In genomic region chr8:109155489-109155888, GRCm38 (mm10) we compare ENCODE assay signal across 8 mouse cellular contexts.
DNase-seq lines count a peak whose midpoint lies in the region.

No protein-coding gene starts in this region.

- H3K4me1 ChIP-seq in forebrain, embryonic 10.5 days, result no peaks in the 10 kb centered on the region

- peaks cover 13% of the 10 kb centered on the region; the same call in 1 of the 2 replicates for H3K9me3 ChIP-seq in forebrain, embryonic 10.5 days

- intact Hi-C loops in heart, postnatal 25 days (cut with DNase I), result no loop called here

- no peaks in the 10 kb centered on the region for H3K27me3 ChIP-seq in forebrain, embryonic 10.5 days (ENCODE audit: poor library complexity, severe bottlenecking)

- H3K36me3 ChIP-seq in forebrain, embryonic 10.5 days (replicated peaks), result no peaks in the 10 kb centered on the region

- H3K27ac ChIP-seq in forebrain, embryonic 10.5 days, result no peak overlapping the region

- no peak overlapping the region for H3K4me3 ChIP-seq in forebrain, embryonic 10.5 days

- peak; percentile 37 for DNase-seq in adrenal gland, postnatal 14 days
- no peak for DNase-seq in adrenal gland, adult 8-10 months
- peak; percentile 2 to 25 for DNase-seq in urinary bladder, adult 18-20 months (ENCODE audit: low spot score in 2 of 2)
- no peak for DNase-seq in urinary bladder, adult 2 months (ENCODE audit: low spot score)
- peak; percentile 12 for DNase-seq in heart, postnatal 25 days (ENCODE audit: low spot score)
- peak; percentile 42 for DNase-seq in urinary bladder, postnatal 25 days (ENCODE audit: low spot score)
- DNase-seq in layer of hippocampus, postnatal 10 days (ENCODE audit: low spot score in 2 of 2), result no peak
- no peak for DNase-seq in forebrain, embryonic 10.5 days (ENCODE audit: extremely low spot score, low spot score)

- 86% methylated on average over 11 of the region's 11 CpGs for WGBS in forebrain, embryonic 10.5 days

Comparison
In these comparisons a context has a peak if more than half of its experiments do, and no peak if none do; other contexts are left out.
1. DNase-seq: peak in adrenal gland, postnatal 14 days (single experiment), urinary bladder, adult 18-20 months (2 of 2), heart, postnatal 25 days (single experiment) and urinary bladder, postnatal 25 days (single experiment); none in adrenal gland, adult 8-10 months (single experiment), urinary bladder, adult 2 months (single experiment), layer of hippocampus, postnatal 10 days (0 of 2) and forebrain, embryonic 10.5 days (single experiment).